Comparison of ENCODE assay signal across 10 mouse cellular contexts in genomic region chr3:86745348-86745747, GRCm38 (mm10).
DNase-seq lines count a peak whose midpoint lies in the region; ATAC-seq lines count a peak whose summit lies in the region.
"Had no signal": no experiment of that assay in that cellular context is flagged by ENCODE, and none has a peak within 500 bp of the region (broad histone marks: within the 10 kb centered on the region; RNA-seq: fewer than 3 reads in every experiment).

No protein-coding gene starts in this region.

- H3K4me2 ChIP-seq in embryonic facial prominence, embryonic 14.5 days (ENCODE audit: low read depth, low read length) = no peak overlapping the region
- no peak overlapping the region for H3K4me2 ChIP-seq in midbrain, embryonic 16.5 days (ENCODE audit: low read length)
- H3K4me2 ChIP-seq in liver, embryonic 11.5 days = no peak overlapping the region
- H3K4me2 ChIP-seq: liver, embryonic 15.5 days had no signal

- peaks cover 4% of the 10 kb centered on the region; the same call in 1 of the 2 replicates for H3K4me1 ChIP-seq in embryonic facial prominence, embryonic 14.5 days (ENCODE audit: control insufficient read depth, insufficient read depth, low read length)
- H3K4me1 ChIP-seq in midbrain, embryonic 16.5 days (ENCODE audit: control insufficient read depth, insufficient read depth, low read length) = peaks cover 12% of the 10 kb centered on the region
- H3K4me1 ChIP-seq in liver, embryonic 11.5 days (replicated peaks; ENCODE audit: control insufficient read depth, insufficient read depth, low read length) = no peaks in the 10 kb centered on the region
- H3K4me1 ChIP-seq: liver, embryonic 15.5 days had no signal

- no peak overlapping the region for H3K9ac ChIP-seq in embryonic facial prominence, embryonic 14.5 days (ENCODE audit: low read depth, low read length)
- no peak overlapping the region for H3K9ac ChIP-seq in midbrain, embryonic 16.5 days (ENCODE audit: low read depth, low read length)
- no peak overlapping the region for H3K9ac ChIP-seq in liver, embryonic 11.5 days (ENCODE audit: low read depth, low read length)
- H3K9ac ChIP-seq: liver, embryonic 15.5 days had no signal

- ATAC-seq in embryonic facial prominence, embryonic 14.5 days (ENCODE audit: low read depth) = 0 out of 2 replicates have a peak, but pooled peaks have one; percentile 53
- ATAC-seq in midbrain, embryonic 16.5 days = no peak
- ATAC-seq in liver, embryonic 11.5 days (replicated peaks; ENCODE audit: low FRiP score) = no peak

- intact Hi-C loops in left cerebral cortex, postnatal 4 days (cut with DNase I) = no loop called here
- intact Hi-C loops in left cerebral cortex, postnatal 25 days (cut with DNase I) = no loop called here

- no peaks in the 10 kb centered on the region for H3K27me3 ChIP-seq in embryonic facial prominence, embryonic 14.5 days (replicated peaks; ENCODE audit: control insufficient read depth, insufficient read depth, low read length)
- no peaks in the 10 kb centered on the region for H3K27me3 ChIP-seq in midbrain, embryonic 16.5 days (ENCODE audit: control insufficient read depth, insufficient read depth, low read depth, low read length)
- H3K27me3 ChIP-seq in liver, embryonic 11.5 days (replicated peaks; ENCODE audit: control insufficient read depth, insufficient read depth, low read length) = no peaks in the 10 kb centered on the region
- H3K27me3 ChIP-seq: liver, embryonic 15.5 days had no signal

- H3K9me3 ChIP-seq in embryonic facial prominence, embryonic 14.5 days (ENCODE audit: control insufficient read depth, low read length) = no peaks in the 10 kb centered on the region
- no peaks in the 10 kb centered on the region for H3K9me3 ChIP-seq in midbrain, embryonic 16.5 days (replicated peaks; ENCODE audit: control insufficient read depth, low read length, poor library complexity, severe bottlenecking)
- no peaks in the 10 kb centered on the region for H3K9me3 ChIP-seq in liver, embryonic 11.5 days (ENCODE audit: control insufficient read depth, low read length)
- H3K9me3 ChIP-seq: liver, embryonic 15.5 days had no signal

- WGBS in embryonic facial prominence, embryonic 14.5 days = 45% methylated on average over 4 of the region's 4 CpGs
- WGBS in midbrain, embryonic 16.5 days = 41% methylated on average over 4 of the region's 4 CpGs
- WGBS in liver, embryonic 11.5 days = 77% methylated on average over 4 of the region's 4 CpGs

- DNase-seq in left cerebral cortex, postnatal 4 days = peak; percentile 61
- DNase-seq in left cerebral cortex, postnatal 25 days (ENCODE audit: low spot score in 2 of 2) = no peak
- peak; percentile 75 for DNase-seq in embryonic facial prominence, embryonic 14.5 days (ENCODE audit: low spot score)
- DNase-seq in layer of hippocampus, adult 18-20 months (ENCODE audit: low spot score in 2 of 2) = peak; percentile 55 to 78
- no peak for DNase-seq in left cerebral cortex, adult 18-20 months (ENCODE audit: low spot score in 2 of 2)
- DNase-seq in liver, embryonic 11.5 days (ENCODE audit: low spot score) = no peak
- DNase-seq in embryo, embryonic 9.5 days (ENCODE audit: extremely low spot score) = no peak
- DNase-seq: heart, postnatal 10 days had no signal

- H3K27ac ChIP-seq in embryonic facial prominence, embryonic 14.5 days (replicated peaks; ENCODE audit: low read depth, low read length) = peak overlapping the region; percentile 49
- peak overlapping the region; percentile 76 for H3K27ac ChIP-seq in midbrain, embryonic 16.5 days (ENCODE audit: low read length)
- no peak overlapping the region for H3K27ac ChIP-seq in liver, embryonic 11.5 days (ENCODE audit: low read depth, low read length)
- H3K27ac ChIP-seq: liver, embryonic 15.5 days had no signal

- no peaks in the 10 kb centered on the region for H3K36me3 ChIP-seq in embryonic facial prominence, embryonic 14.5 days (ENCODE audit: control insufficient read depth, insufficient read depth, low read length)
- no peaks in the 10 kb centered on the region for H3K36me3 ChIP-seq in midbrain, embryonic 16.5 days (ENCODE audit: control insufficient read depth, insufficient read depth, low read length)
- no peaks in the 10 kb centered on the region for H3K36me3 ChIP-seq in liver, embryonic 11.5 days (ENCODE audit: control insufficient read depth, insufficient read depth, low read length)
- H3K36me3 ChIP-seq: liver, embryonic 15.5 days had no signal

- no peak overlapping the region for H3K4me3 ChIP-seq in embryonic facial prominence, embryonic 14.5 days (ENCODE audit: low read depth, low read length)
- H3K4me3 ChIP-seq in midbrain, embryonic 16.5 days (ENCODE audit: low read depth, low read length) = no peak overlapping the region
- no peak overlapping the region for H3K4me3 ChIP-seq in liver, embryonic 11.5 days (ENCODE audit: low read depth, low read length)
- H3K4me3 ChIP-seq: liver, embryonic 15.5 days had no signal

Comparison
In these comparisons a context has a peak if more than half of its experiments do, and no peak if none do; other contexts are left out.
1. DNase-seq: peak in left cerebral cortex, postnatal 4 days (single experiment), embryonic facial prominence, embryonic 14.5 days (single experiment) and layer of hippocampus, adult 18-20 months (2 of 2); none in left cerebral cortex, postnatal 25 days (0 of 2), left cerebral cortex, adult 18-20 months (0 of 2), liver, embryonic 11.5 days (single experiment) and embryo, embryonic 9.5 days (single experiment).